Mouse (Mus musculus) left cerebral cortex, postnatal 10 days (tissue): Measurements from ENCODE around the gene AI661453. TPM values are rescaled to one million over a fixed set of nuclear protein-coding genes. Genes with fewer than 3 reads are reported as not detected.
"Not testable (repeated sequence)": the region's sequence is repeated elsewhere in the genome, so short reads cannot be mapped to it uniquely, and the experiment has no call there.

Experiments
- DNase-seq, 2 experiments: peaks; one replicate each; pipeline ENCODE4 v3.0.0; 2021 to 2022; ENCODE audit warnings: low spot score in 2 of 2, mixed read lengths in 1 of 2; ENCODE audit errors: extremely low spot score in 1 of 2
- intact Hi-C: fragments of 180-260 bp; cut with DNase I; formaldehyde crosslinking; loops from one replicate; pipeline ENCODE4 v1.15.1; 2025
- total RNA-seq, 2 experiments: library from RNA; stranded (reverse); gene quantifications; 2 replicates each; pipeline ENCODE4 v1.2.3; 2021

The AI661453 gene
- under 1 TPM; 0.30 to 0.61 TPM for total RNA-seq

GRCm38 (mm10) chr17:47436156-47436906 is at the start of gene AI661453:
AI661453 (plus strand) TSS chr17:47436615.
- DNase-seq, result peak in 1 of 2 experiments; percentile 60
- intact Hi-C loops, result no loop called here

GRCm38 (mm10) chr17:47386649-47387048 is 49.8 kb upstream of the AI661453 start:
- DNase-seq, result no peak
- intact Hi-C loops, result no loop called here

GRCm38 (mm10) chr17:47394223-47394869 is 42.1 kb upstream of the AI661453 start:
- DNase-seq, result no peak
- intact Hi-C loops, result no loop called here

- DNase-seq, result peak in 1 of 2 experiments; percentile 52
Observed at GRCm38 (mm10) chr17:47395376-47395913, 41.0 kb upstream of the AI661453 start.

GRCm38 (mm10) chr17:47399091-47399490 is 37.3 kb upstream of the AI661453 start:
- intact Hi-C loops, result no loop called here
- DNase-seq, result no peak

More at GRCm38 (mm10) chr17:47395376-47395913, 41.0 kb upstream of the AI661453 start:
- intact Hi-C loops, result no loop called here

GRCm38 (mm10) chr17:47400451-47400850 is 36.0 kb upstream of the AI661453 start, which contains the start of gene Guca1a:
Guca1a (minus strand) TSS chr17:47400584.
- no peak for DNase-seq
- intact Hi-C loops, result no loop called here

GRCm38 (mm10) chr17:47407717-47408557 is 28.5 kb upstream of the AI661453 start:
- no peak for DNase-seq
- intact Hi-C loops, result no loop called here

GRCm38 (mm10) chr17:47408558-47408898 is 27.9 kb upstream of the AI661453 start:
- intact Hi-C loops, result no loop called here
- peak in 1 of 2 experiments; percentile 58 for DNase-seq

GRCm38 (mm10) chr17:47409897-47410861 is 26.2 kb upstream of the AI661453 start:
- DNase-seq, intact Hi-C loops: not testable (repeated sequence)

- intact Hi-C loops, result no loop called here
- DNase-seq, result no peak
Observed at GRCm38 (mm10) chr17:47420195-47420594, 16.2 kb upstream of the AI661453 start.

GRCm38 (mm10) chr17:47421566-47421965 is 14.8 kb upstream of the AI661453 start:
- intact Hi-C loops, result no loop called here
- DNase-seq, result no peak

- intact Hi-C loops, DNase-seq: not testable (repeated sequence)
Observed at GRCm38 (mm10) chr17:47422616-47423015, 13.8 kb upstream of the AI661453 start.

GRCm38 (mm10) chr17:47424186-47424585 is 12.2 kb upstream of the AI661453 start:
- intact Hi-C loops, result no loop called here

GRCm38 (mm10) chr17:47427316-47427715 is 9.1 kb upstream of the AI661453 start:
- no peak for DNase-seq
- intact Hi-C loops, result no loop called here

More at GRCm38 (mm10) chr17:47424186-47424585, 12.2 kb upstream of the AI661453 start:
- no peak for DNase-seq

GRCm38 (mm10) chr17:47428831-47429304 is 7.5 kb upstream of the AI661453 start:
- peak in 1 of 2 experiments; percentile 43 for DNase-seq
- intact Hi-C loops, result no loop called here

GRCm38 (mm10) chr17:47430815-47431214 is 5.6 kb upstream of the AI661453 start:
- no peak for DNase-seq
- intact Hi-C loops, result no loop called here

GRCm38 (mm10) chr17:47436907-47437547 is 612 bp downstream of the AI661453 start, which contains the start of gene 1700001C19Rik:
1700001C19Rik (minus strand) TSS chr17:47437376.
- intact Hi-C loops, result no loop called here
- DNase-seq, result no peak
